Mouse (Mus musculus) hindbrain, embryonic 14.5 days (tissue): ENCODE results near the gene Shtn1. TPM values are rescaled to one million over a fixed set of nuclear protein-coding genes. Genes with fewer than 3 reads are reported as not detected.

Experiments
- ATAC-seq: fragments of 200-750 bp; cut with Nextera tagmentation; 2 replicates; pipeline ENCODE4 v1.8.0; 2017; ENCODE audit warnings: moderate number of reproducible peaks, mild to moderate bottlenecking, moderate TSS enrichment, moderate library complexity; ENCODE audit not compliant: low FRiP score
- DNase-seq: peaks from one replicate; pipeline ENCODE4 v3.0.0-alpha.2; 2015; ENCODE audit warnings: low spot score
- H3K27ac ChIP-seq: fragments of 300-500 bp; sonication (generic); 2 replicates; pipeline ENCODE4 v1.5.1; 2014; ENCODE audit warnings: mild to moderate bottlenecking, moderate library complexity
- H3K27me3 ChIP-seq: fragments of 300-500 bp; sonication (generic); 2 replicates; pipeline ENCODE4 v1.6.1; 2014; ENCODE audit warnings: mild to moderate bottlenecking, low read length, mixed read lengths; ENCODE audit not compliant: control insufficient read depth, insufficient read depth
- H3K36me3 ChIP-seq: fragments of 300-500 bp; sonication (generic); replicated peaks from 2 replicates; pipeline ENCODE4 v1.6.1; 2014; ENCODE audit not compliant: control insufficient read depth, insufficient read depth
- H3K4me1 ChIP-seq: fragments of 300-500 bp; sonication (generic); replicated peaks from 2 replicates; pipeline ENCODE4 v1.6.1; 2014; ENCODE audit warnings: antibody characterized with exemption, low read length, mixed read lengths; ENCODE audit not compliant: control insufficient read depth, insufficient read depth
- H3K4me2 ChIP-seq: fragments of 300-500 bp; sonication (generic); replicated peaks from 2 replicates; pipeline ENCODE4 v1.6.1; 2014; ENCODE audit warnings: mild to moderate bottlenecking, moderate library complexity
- H3K4me3 ChIP-seq: fragments of 300-500 bp; sonication (generic); replicated peaks from 2 replicates; pipeline ENCODE4 v1.5.1; 2014; ENCODE audit warnings: mild to moderate bottlenecking, low read length
- H3K9ac ChIP-seq: fragments of 300-500 bp; sonication (generic); 2 replicates; pipeline ENCODE4 v1.6.1; 2014
- H3K9me3 ChIP-seq: fragments of 300-500 bp; sonication (generic); 2 replicates; pipeline ENCODE4 v1.6.1; 2016; ENCODE audit warnings: low read length; ENCODE audit not compliant: control insufficient read depth
- WGBS: fragments of 180-500 bp; shearing (Covaris S2); extraction: QIAGEN DNeasy Blood & Tissue Kit; methylation state at CpG from one replicate; pipeline ENCODE4 v1.1.7; 2014; 5-methylcytosine and 5-hydroxymethylcytosine counted together
- polyA plus RNA-seq: library from polyadenylated mRNA; unstranded; fragments of >200 nt; fragmentation: Nextera tagmentation; extraction: Ambion mirVana; gene quantifications from 2 replicates; pipeline ENCODE4 v1.2.1, GENCODE M21; 2014

The Shtn1 gene
- 51.8 and 63.9 TPM in 2 replicates for polyA plus RNA-seq

GRCm38 (mm10) chr19:59075472-59076101 lies at the start of gene Shtn1:
Gene Shtn1, minus strand, starts transcription at chr19:59076100.
- Histone ChIP-seq H3K4me3 (peak within 1 kb of the TSS; percentile 88), H3K36me3 (no peaks in the 10 kb centered on the region), H3K4me2 (peak within 1 kb of the TSS; percentile 90), H3K27ac (peak within 1 kb of the TSS; percentile 69), H3K27me3 (peaks cover 27% of the 10 kb centered on the region), H3K4me1 (peaks cover 15% of the 10 kb centered on the region; the same call in 1 of the 2 replicates), H3K9ac (peak within 1 kb of the TSS; percentile 87), H3K9me3 (no peaks in the 10 kb centered on the region)
- DNase-seq (peak; percentile 62), ATAC-seq (peak; percentile 88)
- WGBS, result under 1% methylated on average over 41 of the region's 46 CpGs

GRCm38 (mm10) chr19:59114152-59114551 lies 38.3 kb upstream of the Shtn1 start:
- Histone ChIP-seq H3K9ac (no peak overlapping the region), H3K9me3 (no peaks in the 10 kb centered on the region), H3K27me3 (no peaks in the 10 kb centered on the region), H3K36me3 (no peaks in the 10 kb centered on the region), H3K4me3 (no peak overlapping the region), H3K27ac (no peak overlapping the region), H3K4me2 (no peak overlapping the region), H3K4me1 (no peaks in the 10 kb centered on the region)
- WGBS, result 81% methylated on average over 4 of the region's 4 CpGs
- ATAC-seq, result no peak
- no peak for DNase-seq

GRCm38 (mm10) chr19:59109937-59110336 lies 34.0 kb upstream of the Shtn1 start:
- 50% methylated on average over 1 of the region's 1 CpGs for WGBS
- H3K4me2 ChIP-seq, result no peak overlapping the region
- no peaks in the 10 kb centered on the region for H3K9me3 ChIP-seq
- no peaks in the 10 kb centered on the region for H3K36me3 ChIP-seq
- no peak for DNase-seq
- H3K4me3 ChIP-seq, result no peak overlapping the region
- no peaks in the 10 kb centered on the region for H3K4me1 ChIP-seq
- ATAC-seq, result no peak
- no peak overlapping the region for H3K27ac ChIP-seq
- H3K9ac ChIP-seq, result no peak overlapping the region
- H3K27me3 ChIP-seq, result no peaks in the 10 kb centered on the region

GRCm38 (mm10) chr19:59098315-59098714 lies 22.4 kb upstream of the Shtn1 start:
- DNase-seq, result no peak

GRCm38 (mm10) chr19:59092295-59092694 lies 16.4 kb upstream of the Shtn1 start:
- Histone ChIP-seq H3K36me3 (no peaks in the 10 kb centered on the region), H3K4me3 (no peak overlapping the region), H3K27ac (no peak overlapping the region), H3K9me3 (no peaks in the 10 kb centered on the region), H3K4me2 (no peak overlapping the region), H3K9ac (no peak overlapping the region), H3K27me3 (no peaks in the 10 kb centered on the region), H3K4me1 (no peaks in the 10 kb centered on the region)
- ATAC-seq (no peak), DNase-seq (no peak)
- WGBS, result 92% methylated on average over 7 of the region's 7 CpGs

More at GRCm38 (mm10) chr19:59098315-59098714, 22.4 kb upstream of the Shtn1 start:
- ATAC-seq, result no peak
- H3K9ac ChIP-seq, result no peak overlapping the region
- H3K4me3 ChIP-seq, result no peak overlapping the region
- H3K27ac ChIP-seq, result no peak overlapping the region
- H3K36me3 ChIP-seq, result no peaks in the 10 kb centered on the region
- peaks cover under 1% of the 10 kb centered on the region; the same call in 1 of the 2 replicates for H3K9me3 ChIP-seq
- H3K4me2 ChIP-seq, result no peak overlapping the region
- WGBS, result 71% methylated on average over 1 of the region's 1 CpGs
- H3K27me3 ChIP-seq, result no peaks in the 10 kb centered on the region
- no peaks in the 10 kb centered on the region for H3K4me1 ChIP-seq

- WGBS, result 78% methylated on average over 1 of the region's 1 CpGs
- ATAC-seq, result no peak
- Histone ChIP-seq H3K9me3 (no peaks in the 10 kb centered on the region), H3K27me3 (no peaks in the 10 kb centered on the region), H3K9ac (no peak overlapping the region), H3K36me3 (no peaks in the 10 kb centered on the region), H3K27ac (no peak overlapping the region), H3K4me2 (no peak overlapping the region), H3K4me1 (no peaks in the 10 kb centered on the region), H3K4me3 (no peak overlapping the region)
- DNase-seq, result no peak
Observed at GRCm38 (mm10) chr19:59090337-59090736, 14.4 kb upstream of the Shtn1 start.

GRCm38 (mm10) chr19:59084296-59084695 lies 8.4 kb upstream of the Shtn1 start:
- no peak for ATAC-seq
- no peak overlapping the region for H3K4me2 ChIP-seq
- no peak overlapping the region for H3K27ac ChIP-seq
- no peaks in the 10 kb centered on the region for H3K36me3 ChIP-seq
- H3K9me3 ChIP-seq, result no peaks in the 10 kb centered on the region
- no peaks in the 10 kb centered on the region for H3K4me1 ChIP-seq
- 72% methylated on average over 4 of the region's 4 CpGs for WGBS
- no peak for DNase-seq
- no peaks in the 10 kb centered on the region for H3K27me3 ChIP-seq
- no peak overlapping the region for H3K4me3 ChIP-seq
- H3K9ac ChIP-seq, result no peak overlapping the region

- Histone ChIP-seq H3K4me3 (peak overlapping the region; percentile 88), H3K4me1 (peaks cover 15% of the 10 kb centered on the region; the same call in 1 of the 2 replicates), H3K36me3 (no peaks in the 10 kb centered on the region), H3K4me2 (peak overlapping the region; percentile 90), H3K9me3 (no peaks in the 10 kb centered on the region), H3K27ac (no peak overlapping the region), H3K9ac (peak overlapping the region; percentile 87; the same call in 1 of the 2 replicates), H3K27me3 (peaks cover 27% of the 10 kb centered on the region)
- DNase-seq (no peak), ATAC-seq (no peak)
- WGBS, result 15% methylated on average over 5 of the region's 5 CpGs
Observed at GRCm38 (mm10) chr19:59076131-59076530, 231 bp upstream of the Shtn1 start.

- H3K36me3 ChIP-seq, result no peaks in the 10 kb centered on the region
- H3K4me3 ChIP-seq, result peak overlapping the region; percentile 88
- DNase-seq, result no peak
- H3K27ac ChIP-seq, result peak overlapping the region; percentile 69
- peak overlapping the region; percentile 87 for H3K9ac ChIP-seq
- peaks cover 15% of the 10 kb centered on the region; the same call in 1 of the 2 replicates for H3K4me1 ChIP-seq
- peaks cover 27% of the 10 kb centered on the region for H3K27me3 ChIP-seq
- ATAC-seq, result peak; percentile 74
- H3K4me2 ChIP-seq, result peak overlapping the region; percentile 90
- H3K9me3 ChIP-seq, result no peaks in the 10 kb centered on the region
- WGBS, result 2% methylated on average over 46 of the region's 46 CpGs
Observed at GRCm38 (mm10) chr19:59074841-59075471, 944 bp downstream of the Shtn1 start.
